Mouse (Mus musculus) heart, postnatal 0 days (tissue): ENCODE measurements around the gene Rara. TPM values are rescaled to one million over a fixed set of nuclear protein-coding genes. Genes with fewer than 3 reads are reported as not detected.
"Not testable (repeated sequence)": the region's sequence is repeated elsewhere in the genome, so short reads cannot be mapped to it uniquely, and the experiment has no call there.

Source experiments
- ATAC-seq: fragments of 200-750 bp; cut with Nextera tagmentation; 2 replicates; pipeline ENCODE4 v1.8.0; 2017; ENCODE audit warnings: low read depth, moderate number of reproducible peaks, moderate library complexity; ENCODE audit not compliant: insufficient read depth
- DNase-seq: peaks from one replicate; pipeline ENCODE4 v3.0.0-alpha.2; 2016; ENCODE audit warnings: low spot score
- H3K27ac ChIP-seq: fragments of 300-500 bp; sonication (generic); 2 replicates; pipeline ENCODE4 v1.5.1; 2014; ENCODE audit warnings: low read depth, mild to moderate bottlenecking
- H3K27me3 ChIP-seq: fragments of 300-500 bp; sonication (generic); 2 replicates; pipeline ENCODE4 v1.6.1; 2014; ENCODE audit warnings: low read length, mixed read lengths; ENCODE audit not compliant: control insufficient read depth, insufficient read depth
- H3K36me3 ChIP-seq: fragments of 300-500 bp; sonication (generic); replicated peaks from 2 replicates; pipeline ENCODE4 v1.6.1; 2014; ENCODE audit warnings: low read length, mixed read lengths; ENCODE audit not compliant: control insufficient read depth, insufficient read depth
- H3K4me1 ChIP-seq: fragments of 300-500 bp; sonication (generic); 2 replicates; pipeline ENCODE4 v1.6.1; 2014; ENCODE audit warnings: antibody characterized with exemption; ENCODE audit not compliant: control insufficient read depth, insufficient read depth
- H3K4me2 ChIP-seq: fragments of 300-500 bp; sonication (generic); 2 replicates; pipeline ENCODE4 v1.6.1; 2014; ENCODE audit warnings: low read depth, mild to moderate bottlenecking, low read length, moderate library complexity
- H3K4me3 ChIP-seq: fragments of 300-500 bp; sonication (generic); 2 replicates; pipeline ENCODE4 v1.5.1; 2014; ENCODE audit warnings: low read depth, low read length
- H3K9ac ChIP-seq: fragments of 300-500 bp; sonication (generic); replicated peaks from 2 replicates; pipeline ENCODE4 v1.6.1; 2014; ENCODE audit warnings: low read depth, low read length, mixed read lengths
- H3K9me3 ChIP-seq: fragments of 300-500 bp; sonication (generic); replicated peaks from 2 replicates; pipeline ENCODE4 v1.6.1; 2016; ENCODE audit warnings: low read length; ENCODE audit not compliant: control insufficient read depth
- CTCF ChIP-seq: IDR thresholded peaks from 2 replicates; pipeline ENCODE4 v1.5.1; 2016; ENCODE audit warnings: antibody characterized with exemption, control low read depth, low read depth
- EP300 ChIP-seq: IDR thresholded peaks from 2 replicates; pipeline ENCODE4 v1.6.1; 2016; ENCODE audit warnings: antibody characterized with exemption, low read depth
- WGBS: fragments of 180-500 bp; shearing (Covaris S2); extraction: QIAGEN DNeasy Blood & Tissue Kit; methylation state at CpG from one replicate; pipeline ENCODE4 v1.1.7; 2014; 5-methylcytosine and 5-hydroxymethylcytosine counted together
- polyA plus RNA-seq: library from polyadenylated mRNA; unstranded; fragments of >200 nt; fragmentation: Nextera tagmentation; extraction: Ambion mirVana; gene quantifications from 2 replicates; pipeline ENCODE4 v1.2.1, GENCODE M21; 2015
- total RNA-seq: library from RNA; depleted of rRNA; stranded (reverse); fragments of >200 nt; gene quantifications from 2 replicates; pipeline ENCODE4 v1.2.3, GENCODE M21; 2014; ENCODE audit warnings: low replicate concordance

Rara gene
- total and polyA plus RNA-seq, 2 experiments from 2014 or later: 15.8 to 24.0 TPM

- H3K4me3 ChIP-seq: peak within 1 kb of the TSS; percentile 49
- no peaks in the 10 kb centered on the region for H3K27me3 ChIP-seq
- peak within 1 kb of the TSS; percentile 67 for H3K4me2 ChIP-seq
- WGBS: under 1% methylated on average over 49 of the region's 49 CpGs
- H3K9me3 ChIP-seq: no peaks in the 10 kb centered on the region
- no peak for TF ChIP-seq CTCF
- peak within 1 kb of the TSS; percentile 31; the same call in 1 of the 2 replicates for H3K27ac ChIP-seq
- peaks cover 15% of the 10 kb centered on the region for H3K36me3 ChIP-seq
- peaks cover 22% of the 10 kb centered on the region for H3K4me1 ChIP-seq
- DNase-seq (peak; percentile 98), ATAC-seq (peak; percentile 99)
- H3K9ac ChIP-seq: peak within 1 kb of the TSS; percentile 38; the same call in 1 of the 2 replicates
These were observed 20.0 kb upstream of the Rara start, which contains the start of gene Cdc6 for GRCm38 (mm10) chr11:98907437-98908173. Cdc6 (plus strand) TSS chr11:98907801.

GRCm38 (mm10) chr11:98909654-98910053 is 18.0 kb upstream of the Rara start:
- no peak for ATAC-seq
- TF ChIP-seq CTCF (peak; percentile 72), EP300 (no peak)
- peaks cover 16% of the 10 kb centered on the region for H3K4me1 ChIP-seq
- no peaks in the 10 kb centered on the region for H3K27me3 ChIP-seq
- no peak overlapping the region for H3K27ac ChIP-seq
- peaks cover 19% of the 10 kb centered on the region for H3K36me3 ChIP-seq
- no peak overlapping the region for H3K9ac ChIP-seq
- H3K9me3 ChIP-seq: no peaks in the 10 kb centered on the region
- H3K4me2 ChIP-seq: peak overlapping the region; percentile 41
- DNase-seq: peak; percentile 47
- 24% methylated on average over 6 of the region's 6 CpGs for WGBS
- no peak overlapping the region; the same call in 1 of the 2 replicates for H3K4me3 ChIP-seq

GRCm38 (mm10) chr11:98910415-98910814 is 17.2 kb upstream of the Rara start:
- H3K9me3 ChIP-seq: no peaks in the 10 kb centered on the region
- WGBS: 69% methylated on average over 11 of the region's 11 CpGs
- no peak for DNase-seq
- H3K4me1 ChIP-seq: peaks cover 16% of the 10 kb centered on the region
- no peak for ATAC-seq
- peak overlapping the region; percentile 41 for H3K4me2 ChIP-seq
- H3K4me3 ChIP-seq: no peak overlapping the region
- TF ChIP-seq CTCF: no peak
- no peak for TF ChIP-seq EP300
- no peak overlapping the region for H3K9ac ChIP-seq
- no peak overlapping the region for H3K27ac ChIP-seq
- H3K27me3 ChIP-seq: no peaks in the 10 kb centered on the region
- peaks cover 19% of the 10 kb centered on the region for H3K36me3 ChIP-seq

- ATAC-seq: no peak
- no peak overlapping the region for H3K4me3 ChIP-seq
- peaks cover 16% of the 10 kb centered on the region for H3K4me1 ChIP-seq
- no peak overlapping the region for H3K9ac ChIP-seq
- WGBS: 77% methylated on average over 5 of the region's 5 CpGs
- no peaks in the 10 kb centered on the region for H3K9me3 ChIP-seq
- TF ChIP-seq EP300 (no peak), CTCF (no peak)
- H3K27ac ChIP-seq: no peak overlapping the region
- DNase-seq: no peak
- H3K4me2 ChIP-seq: no peak overlapping the region
- no peaks in the 10 kb centered on the region for H3K27me3 ChIP-seq
- peaks cover 19% of the 10 kb centered on the region for H3K36me3 ChIP-seq
These were observed 16.1 kb upstream of the Rara start for GRCm38 (mm10) chr11:98911498-98911897.

DNA sequence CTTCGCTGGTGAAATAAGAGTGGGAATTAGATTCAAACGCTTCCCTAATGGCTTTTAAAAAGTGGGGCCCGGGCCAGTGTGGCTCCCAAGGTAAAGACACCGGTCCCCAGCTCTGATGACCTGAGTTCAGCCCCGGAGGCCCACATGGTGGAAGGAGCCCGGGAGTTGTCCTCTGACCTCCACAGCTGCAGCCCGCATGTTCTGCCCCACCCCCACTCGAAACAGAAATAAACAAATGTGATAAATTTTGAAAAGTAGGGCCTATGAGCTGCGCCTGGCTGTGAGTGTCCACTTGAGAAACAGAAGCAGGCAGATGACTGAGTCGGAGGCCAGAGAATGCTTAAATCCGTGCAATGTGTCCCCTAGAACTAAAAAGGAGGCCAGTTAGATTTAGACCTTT is 13.4 kb upstream of the Rara start:
- ATAC-seq: no peak
- Histone ChIP-seq H3K27ac (no peak overlapping the region), H3K9me3 (no peaks in the 10 kb centered on the region), H3K27me3 (no peaks in the 10 kb centered on the region), H3K36me3 (peaks cover 19% of the 10 kb centered on the region), H3K9ac (no peak overlapping the region), H3K4me3 (no peak overlapping the region), H3K4me1 (peaks cover 6% of the 10 kb centered on the region), H3K4me2 (no peak overlapping the region)
- TF ChIP-seq CTCF (no peak), EP300 (no peak)
- 72% methylated on average over 11 of the region's 11 CpGs for WGBS
- DNase-seq: no peak

DNA sequence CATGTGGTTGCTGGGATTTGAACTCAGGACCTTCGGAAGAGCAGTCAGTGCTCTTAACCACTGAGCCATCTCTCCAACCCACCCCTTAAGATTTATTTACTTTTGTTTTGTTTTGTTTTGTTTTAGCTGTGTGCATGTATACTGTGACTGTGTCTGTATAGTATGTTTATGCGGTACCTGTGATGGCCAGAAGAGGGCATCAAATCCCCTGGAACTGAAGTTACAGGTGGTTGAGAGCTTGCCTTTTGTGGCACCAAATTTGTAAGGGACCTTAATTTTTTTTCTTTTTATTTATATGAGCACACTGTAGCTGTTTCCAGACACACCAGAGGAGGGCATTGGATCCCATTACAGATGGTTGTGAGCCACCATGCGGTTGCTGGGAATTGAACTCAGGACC is 11.2 kb upstream of the Rara start:
- H3K4me1 ChIP-seq, DNase-seq, H3K9me3 ChIP-seq, H3K27me3 ChIP-seq, ATAC-seq, H3K27ac ChIP-seq, H3K4me2 ChIP-seq, H3K9ac ChIP-seq, H3K4me3 ChIP-seq: not testable (repeated sequence)
- TF ChIP-seq CTCF: peak; percentile 35
- H3K36me3 ChIP-seq: peaks cover 24% of the 10 kb centered on the region
- 95% methylated on average over 3 of the region's 3 CpGs for WGBS
